Mouse (Mus musculus) cerebellum, adult 2 months (tissue): ENCODE measurements around the gene Nt5c2. TPM values are rescaled to one million over a fixed set of nuclear protein-coding genes. Genes with fewer than 3 reads are reported as not detected.

Experiments used
- DNase-seq, 2 experiments: peaks; one replicate each; pipeline ENCODE4 v3.0.0; 2021
- H3K27ac ChIP-seq: fragments of 200-500 bp; 2 replicates; pipeline ENCODE4 v1.5.1; 2012; ENCODE audit warnings: low read length, control low read depth, inconsistent platforms; ENCODE audit not compliant: insufficient read depth
- H3K27me3 ChIP-seq: fragments of 200-500 bp; 2 replicates; pipeline ENCODE4 v1.6.1; 2012; ENCODE audit warnings: inconsistent platforms, mild to moderate bottlenecking, low read length, moderate library complexity; ENCODE audit not compliant: control insufficient read depth, insufficient read depth
- H3K4me1 ChIP-seq: fragments of 200-500 bp; 2 replicates; pipeline ENCODE4 v1.6.1; 2011; ENCODE audit warnings: low read length; ENCODE audit not compliant: control insufficient read depth, insufficient read depth
- H3K4me3 ChIP-seq: fragments of 200-500 bp; replicated peaks from 2 replicates; pipeline ENCODE3; 2011; ENCODE audit warnings: mild to moderate bottlenecking, low read depth, low read length, control low read depth; ENCODE audit not compliant: insufficient read depth
- CTCF ChIP-seq: fragments of 200-500 bp; IDR thresholded peaks from 2 replicates; pipeline ENCODE4 v1.5.1; 2011; ENCODE audit warnings: low read depth, mild to moderate bottlenecking, control low read depth, low read length, moderate library complexity, borderline replicate concordance; ENCODE audit not compliant: insufficient read depth
- POLR2A ChIP-seq: fragments of 200-500 bp; IDR thresholded peaks from 2 replicates; pipeline ENCODE4 v1.6.1; 2011; ENCODE audit warnings: low read length, control low read depth, borderline replicate concordance; ENCODE audit not compliant: insufficient read depth
- WGBS: fragments of 180-500 bp; shearing (Covaris S2); methylation state at CpG from one replicate; pipeline ENCODE4 v1.1.7; 2018; 5-methylcytosine and 5-hydroxymethylcytosine counted together
- polyA plus RNA-seq: library from polyadenylated mRNA; depleted of rRNA; stranded (reverse); fragments of >200 nt; gene quantifications from 2 replicates; pipeline ENCODE4 v1.2.3, GENCODE M21; 2012

Gene Nt5c2
- polyA plus RNA-seq, 1 experiment: 49.3 TPM

GRCm38 (mm10) chr19:46975565-46975964 is 39.4 kb downstream of the Nt5c2 start:
- no peak for TF ChIP-seq CTCF
- no peak for TF ChIP-seq POLR2A
- WGBS: 21% methylated on average over 4 of the region's 4 CpGs

GRCm38 (mm10) chr19:46972159-46972558 is 42.8 kb downstream of the Nt5c2 start:
- DNase-seq: no peak
- WGBS: 97% methylated on average over 3 of the region's 3 CpGs
- TF ChIP-seq POLR2A (no peak), CTCF (no peak)
- H3K4me3 ChIP-seq: no peak overlapping the region
- no peaks in the 10 kb centered on the region for H3K27me3 ChIP-seq
- peaks cover 22% of the 10 kb centered on the region for H3K4me1 ChIP-seq
- H3K27ac ChIP-seq: no peak overlapping the region

More at GRCm38 (mm10) chr19:46975565-46975964, 39.4 kb downstream of the Nt5c2 start:
- no peaks in the 10 kb centered on the region for H3K27me3 ChIP-seq
- H3K4me3 ChIP-seq: no peak overlapping the region
- peak; percentile 50 to 61 for DNase-seq
- H3K4me1 ChIP-seq: peaks cover 13% of the 10 kb centered on the region
- H3K27ac ChIP-seq: no peak overlapping the region

- H3K27ac ChIP-seq: no peak overlapping the region
- DNase-seq: no peak
- no peak overlapping the region for H3K4me3 ChIP-seq
- TF ChIP-seq CTCF (no peak), POLR2A (no peak)
- H3K4me1 ChIP-seq: peaks cover 22% of the 10 kb centered on the region
- 83% methylated on average over 9 of the region's 9 CpGs for WGBS
- H3K27me3 ChIP-seq: no peaks in the 10 kb centered on the region
These were observed 43.2 kb downstream of the Nt5c2 start for GRCm38 (mm10) chr19:46971712-46972111.

- Histone ChIP-seq H3K4me3 (no peak overlapping the region), H3K27ac (no peak overlapping the region), H3K4me1 (peaks cover 22% of the 10 kb centered on the region), H3K27me3 (no peaks in the 10 kb centered on the region)
- DNase-seq: no peak
- 60% methylated on average over 8 of the region's 8 CpGs for WGBS
- no peak for TF ChIP-seq POLR2A
- no peak for TF ChIP-seq CTCF
These were observed 43.8 kb downstream of the Nt5c2 start for GRCm38 (mm10) chr19:46971051-46971689.

- 64% methylated on average over 13 of the region's 13 CpGs for WGBS
- Histone ChIP-seq H3K4me1 (peaks cover 19% of the 10 kb centered on the region), H3K27me3 (no peaks in the 10 kb centered on the region), H3K4me3 (no peak overlapping the region), H3K27ac (peak overlapping the region; percentile 17; the same call in 1 of the 2 replicates)
- TF ChIP-seq POLR2A (no peak), CTCF (no peak)
- DNase-seq: peak in 1 of 2 experiments; percentile 29
These were observed 44.7 kb downstream of the Nt5c2 start for GRCm38 (mm10) chr19:46970121-46970729.

- no peaks in the 10 kb centered on the region for H3K27me3 ChIP-seq
- 29% methylated on average over 22 of the region's 22 CpGs for WGBS
- no peak overlapping the region; the same call in 1 of the 2 replicates for H3K27ac ChIP-seq
- H3K4me3 ChIP-seq: no peak overlapping the region
- no peak for TF ChIP-seq POLR2A
- no peak for TF ChIP-seq CTCF
- peaks cover 19% of the 10 kb centered on the region for H3K4me1 ChIP-seq
- DNase-seq: peak in 1 of 2 experiments; percentile 66
These were observed 45.5 kb downstream of the Nt5c2 start for GRCm38 (mm10) chr19:46969286-46969985.

GRCm38 (mm10) chr19:46968833-46969232 is 46.1 kb downstream of the Nt5c2 start:
- peak in 1 of 2 experiments; percentile 36 for DNase-seq
- Histone ChIP-seq H3K27ac (0 out of 2 replicates have a peak overlapping the region, but pooled peaks have one; percentile 10), H3K27me3 (no peaks in the 10 kb centered on the region), H3K4me3 (no peak overlapping the region), H3K4me1 (peaks cover 19% of the 10 kb centered on the region)
- 72% methylated on average over 5 of the region's 5 CpGs for WGBS
- TF ChIP-seq POLR2A (no peak), CTCF (no peak)

- H3K27ac ChIP-seq: no peak overlapping the region
- TF ChIP-seq POLR2A: no peak
- no peak for TF ChIP-seq CTCF
These were observed 47.1 kb downstream of the Nt5c2 start for GRCm38 (mm10) chr19:46967861-46968260.

More at GRCm38 (mm10) chr19:46967861-46968260, 47.1 kb downstream of the Nt5c2 start:
- Histone ChIP-seq H3K27me3 (no peaks in the 10 kb centered on the region), H3K4me3 (no peak overlapping the region), H3K4me1 (peaks cover 17% of the 10 kb centered on the region)
- 62% methylated on average over 4 of the region's 4 CpGs for WGBS
- peak in 1 of 2 experiments; percentile 14 for DNase-seq
